Mouse (Mus musculus): Measurements from ENCODE around the gene Crip1. TPM values are rescaled to one million over a fixed set of nuclear protein-coding genes. Genes with fewer than 3 reads are reported as not detected.

Gene Crip1
- total RNA-seq, 2 experiments from 2014 or later: 9.2 to 19.5 TPM

DNA sequence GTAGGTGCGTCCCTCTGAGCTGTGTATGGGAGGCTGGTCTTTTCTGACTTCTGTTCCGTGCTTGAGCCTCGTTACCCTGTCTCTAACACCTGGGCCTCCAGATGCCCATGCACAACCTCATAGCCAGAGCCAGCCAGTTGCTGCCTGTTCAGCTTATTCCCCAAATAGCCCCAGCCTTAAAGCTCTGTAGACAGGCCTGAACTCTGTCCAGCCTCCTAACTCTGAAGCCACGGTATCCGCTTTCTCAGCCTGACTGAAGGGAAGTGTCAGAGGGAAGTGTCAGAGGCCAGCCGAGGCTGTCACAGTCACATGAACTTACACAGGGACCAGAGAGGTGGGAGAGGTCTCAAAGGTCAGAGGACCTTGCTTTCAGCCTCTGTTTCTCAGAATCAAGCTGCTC lies 21.4 kb upstream of the Crip1 start:
- DNase-seq (ENCODE audit: low spot score in 2 of 2): no peak

DNA sequence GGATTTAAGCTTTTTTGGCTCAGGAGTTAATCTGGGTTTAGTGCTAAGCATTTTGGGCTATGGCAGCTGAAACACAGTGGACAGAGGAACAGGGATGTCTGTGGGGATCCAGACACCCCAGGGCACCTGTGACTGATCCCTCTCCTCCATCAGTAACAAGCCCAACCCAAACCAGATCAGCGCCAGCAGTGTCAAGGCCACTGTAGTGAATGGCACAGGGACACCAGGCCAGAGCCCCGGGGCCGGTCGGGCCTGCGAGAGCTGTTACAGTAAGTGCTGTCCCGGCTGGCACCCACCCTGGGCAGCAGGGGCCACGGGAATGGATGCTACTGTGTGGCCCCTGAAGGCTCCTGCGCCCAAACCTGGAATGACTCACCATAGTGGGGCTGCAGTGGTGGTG lies 15.4 kb upstream of the Crip1 start:
- no peak for DNase-seq (ENCODE audit: low spot score in 2 of 2)

DNA sequence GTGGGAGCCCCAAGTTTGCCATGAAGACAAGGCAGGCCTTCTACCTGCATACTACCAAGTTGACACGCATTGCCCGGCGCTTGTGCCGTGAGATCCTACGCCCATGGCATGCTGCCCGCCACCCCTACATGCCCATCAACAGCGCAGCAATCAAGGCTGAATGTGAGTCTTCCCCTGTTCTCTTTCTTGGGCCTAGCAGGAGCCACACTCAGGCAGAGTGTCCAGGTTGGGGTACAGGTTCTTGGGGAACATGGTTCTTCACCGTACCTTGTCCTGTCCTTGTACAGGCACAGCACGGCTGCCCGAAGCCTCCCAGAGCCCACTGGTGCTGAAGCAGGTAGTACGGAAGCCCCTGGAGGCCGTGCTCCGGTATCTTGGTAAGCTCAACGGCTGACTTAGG lies 14.5 kb upstream of the Crip1 start:
- no peak for DNase-seq (ENCODE audit: low spot score in 2 of 2)

DNA sequence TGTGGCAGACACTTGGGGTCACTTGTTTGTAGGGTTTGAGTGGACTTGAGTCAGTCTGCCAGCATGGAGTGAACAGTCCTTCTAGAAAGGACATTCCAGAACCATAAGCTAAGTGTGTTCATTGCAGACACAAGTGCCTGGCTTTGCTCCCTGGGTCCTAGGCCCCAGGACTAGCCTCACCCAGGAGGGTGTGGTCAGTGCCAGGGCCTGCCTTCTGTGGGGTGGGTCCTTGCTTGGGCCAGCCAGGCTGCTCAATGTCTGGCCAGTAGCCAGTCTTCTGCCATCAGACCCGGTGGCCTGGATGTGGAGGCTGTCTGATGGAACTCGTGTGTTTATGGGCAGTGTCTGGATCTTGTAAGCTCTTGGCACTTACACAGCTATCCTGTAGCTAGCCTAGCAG lies 13.5 kb upstream of the Crip1 start:
- DNase-seq (ENCODE audit: low spot score in 2 of 2): no peak

DNA sequence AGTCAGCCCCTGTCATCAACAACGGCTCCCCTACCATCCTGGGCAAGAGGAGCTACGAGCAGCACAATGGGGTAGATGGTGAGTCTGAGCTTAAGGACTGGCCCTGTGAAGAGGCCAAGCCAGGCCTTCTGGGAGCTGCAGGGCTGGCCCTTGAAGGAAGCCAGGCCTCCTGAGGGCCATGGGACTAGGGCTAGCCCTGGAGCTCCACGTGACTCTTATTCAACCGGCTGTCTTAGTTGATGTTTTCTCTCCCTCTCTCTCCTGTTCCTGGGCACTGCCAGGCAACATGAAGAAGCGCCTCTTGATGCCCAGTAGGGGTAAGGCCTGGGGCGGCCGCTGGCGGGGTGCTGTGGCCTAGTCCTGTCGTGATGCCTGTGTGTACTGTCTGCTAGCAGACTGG lies 12.9 kb upstream of the Crip1 start:
- no peak for DNase-seq (ENCODE audit: low spot score in 2 of 2)

DNA sequence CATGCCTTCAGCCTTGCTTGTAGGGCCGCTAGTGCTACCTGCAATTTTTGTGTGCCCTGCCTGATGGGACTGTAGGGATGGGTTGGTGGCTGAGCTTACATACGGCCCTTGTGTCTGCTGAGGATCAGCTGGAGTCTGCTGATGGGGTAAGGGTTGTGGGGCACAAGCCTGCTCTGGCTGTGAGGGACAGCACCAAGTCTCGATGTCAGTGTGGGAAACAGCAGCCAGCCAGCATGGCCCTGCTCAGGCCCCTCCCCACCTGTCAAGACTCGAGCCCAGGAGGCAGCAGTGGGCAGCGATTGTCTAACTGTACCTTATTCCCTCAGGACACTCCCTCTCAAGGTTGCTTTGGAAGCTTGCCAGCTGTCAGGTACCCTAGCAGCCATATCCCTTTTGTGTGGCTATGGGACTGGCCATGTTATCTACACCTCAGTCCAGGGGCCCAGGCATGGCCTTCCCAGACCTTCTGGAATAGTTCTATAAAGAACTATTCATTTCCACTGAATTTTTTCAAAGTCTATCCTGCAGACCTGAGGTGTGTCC lies 12.2 kb upstream of the Crip1 start:
- DNase-seq (ENCODE audit: low spot score in 2 of 2): no peak

DNA sequence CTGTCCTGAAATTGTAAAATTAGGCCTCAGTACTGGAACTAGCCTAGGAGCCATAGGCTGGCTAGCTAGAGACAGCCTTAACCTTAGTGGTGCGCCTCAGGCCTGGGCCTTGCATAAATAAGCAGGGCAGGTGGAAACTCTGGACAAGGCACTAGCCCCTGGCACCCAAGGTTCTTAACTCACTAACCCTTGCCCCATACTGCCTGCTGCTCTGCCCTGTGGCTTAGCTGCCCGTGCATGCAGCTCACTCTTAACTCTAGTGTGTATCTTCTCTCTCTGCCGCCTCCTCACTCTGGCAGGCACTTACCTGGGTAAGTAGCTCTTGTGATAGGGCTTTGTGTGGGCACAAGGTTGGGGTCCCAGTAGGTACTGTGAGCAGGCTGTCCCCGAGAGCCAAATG lies 11.6 kb upstream of the Crip1 start:
- DNase-seq (ENCODE audit: low spot score in 2 of 2): no peak

DNA sequence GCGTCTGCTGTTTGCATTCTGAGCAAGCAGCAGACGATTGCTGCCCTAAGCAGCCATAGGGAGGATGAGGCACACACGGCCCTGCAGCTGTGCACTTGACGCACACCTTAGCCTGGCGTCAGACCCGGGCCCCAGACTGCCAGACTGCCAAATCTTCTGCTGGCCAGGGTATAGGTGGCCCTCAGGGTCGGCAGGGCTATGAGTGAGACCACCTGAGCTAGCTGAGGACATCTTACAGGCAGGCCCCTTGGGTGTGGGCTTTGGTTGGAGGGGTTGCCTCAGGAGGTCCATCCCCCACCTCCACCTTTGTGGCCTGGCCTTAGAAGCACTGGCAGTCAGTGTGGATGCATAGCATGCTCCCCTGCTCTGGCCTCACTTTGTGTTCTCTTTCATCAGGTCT lies 10.7 kb upstream of the Crip1 start:
- DNase-seq (ENCODE audit: low spot score in 2 of 2): no peak

DNA sequence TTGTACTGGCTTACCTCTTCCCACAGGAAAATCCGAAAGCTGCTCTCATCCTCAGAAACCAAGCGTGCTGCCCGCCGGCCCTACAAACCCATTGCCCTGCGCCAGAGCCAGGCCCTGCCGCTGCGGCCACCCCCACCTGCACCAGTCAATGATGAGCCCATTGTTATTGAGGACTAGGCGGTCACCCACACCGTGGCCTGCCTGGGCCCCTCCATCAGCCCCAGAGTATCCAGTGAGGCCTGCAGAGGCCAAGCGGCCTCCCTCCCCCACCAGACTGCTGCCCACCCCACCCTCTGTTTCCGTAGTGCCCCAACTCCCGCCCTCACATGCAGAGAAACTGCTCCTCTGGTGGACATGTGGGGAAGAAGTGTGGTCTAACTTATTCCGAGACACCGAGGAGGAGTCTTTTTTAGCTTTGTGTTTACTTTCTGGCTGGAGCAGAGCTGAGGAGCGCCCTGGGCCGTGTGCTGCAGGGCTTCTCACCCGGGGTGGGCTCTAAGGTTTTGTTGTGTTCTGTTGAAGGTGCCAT lies 9.6 kb upstream of the Crip1 start:
- DNase-seq (ENCODE audit: low spot score in 2 of 2): no peak

DNA sequence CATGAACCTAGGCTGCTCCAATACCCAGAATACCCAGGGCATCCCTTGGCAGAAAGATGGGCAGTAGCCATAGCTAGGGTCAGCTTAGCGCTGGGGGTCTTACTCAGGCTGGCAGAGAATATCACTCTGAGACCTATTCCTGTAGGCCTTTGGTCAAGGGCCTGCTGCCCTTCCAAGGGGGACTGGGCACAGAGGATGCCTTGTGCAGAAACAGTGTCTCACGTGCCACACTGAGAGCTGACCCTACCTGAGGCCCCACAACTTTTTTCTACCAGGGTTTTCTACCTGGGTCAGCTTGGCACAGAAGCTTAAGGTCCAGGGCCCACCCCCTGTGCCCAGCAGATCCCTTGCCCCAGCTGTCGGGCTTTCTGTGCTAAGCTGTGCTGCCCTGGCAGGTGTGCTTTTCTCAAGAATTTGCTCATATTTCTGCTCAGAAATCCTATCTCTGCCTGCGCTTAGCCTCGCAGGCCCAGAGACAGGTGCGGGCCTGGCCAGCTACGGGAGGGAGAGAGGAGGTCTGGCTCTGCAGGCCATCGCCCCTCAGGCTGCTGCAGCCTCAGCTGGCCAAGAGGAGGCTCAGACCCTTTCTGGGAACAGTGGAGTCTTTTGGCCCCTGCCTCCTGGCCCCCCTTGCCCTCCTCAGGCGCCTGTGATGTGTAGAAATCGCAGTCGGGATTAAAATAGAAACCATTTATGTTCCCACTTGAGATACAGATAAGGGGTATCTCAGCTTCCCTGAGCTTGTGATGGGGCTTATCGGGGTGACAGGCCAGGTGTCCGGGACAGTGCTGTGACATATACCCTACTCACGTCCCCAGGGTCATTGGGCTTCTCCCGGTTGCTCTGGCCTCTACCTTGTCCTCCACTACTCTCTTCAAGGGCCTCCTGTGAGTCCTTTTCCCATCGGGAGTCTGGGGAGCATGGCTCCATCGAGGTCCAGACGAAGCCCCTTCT lies 8.6 kb upstream of the Crip1 start:
- DNase-seq (ENCODE audit: low spot score in 2 of 2): no peak

DNA sequence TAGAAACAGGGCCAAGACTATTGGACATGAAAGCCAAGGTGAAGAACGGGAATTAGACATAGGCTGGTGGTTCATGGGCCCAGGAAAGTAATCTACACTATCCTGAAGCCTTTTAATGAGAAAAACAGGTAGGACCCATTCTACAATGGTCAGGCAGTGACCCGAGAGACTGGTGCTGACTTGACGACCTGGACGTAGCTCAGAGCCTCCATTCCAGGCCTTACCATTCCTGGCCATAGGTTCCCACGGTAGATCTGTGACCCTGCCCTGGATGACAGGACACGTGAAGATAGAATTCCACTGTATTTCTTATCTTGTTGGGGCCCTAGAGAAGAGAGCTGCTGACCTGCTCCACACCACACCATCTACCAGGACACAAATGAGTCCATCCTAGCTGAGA lies 7.8 kb upstream of the Crip1 start:
- no peak for DNase-seq (ENCODE audit: low spot score in 2 of 2)

DNA sequence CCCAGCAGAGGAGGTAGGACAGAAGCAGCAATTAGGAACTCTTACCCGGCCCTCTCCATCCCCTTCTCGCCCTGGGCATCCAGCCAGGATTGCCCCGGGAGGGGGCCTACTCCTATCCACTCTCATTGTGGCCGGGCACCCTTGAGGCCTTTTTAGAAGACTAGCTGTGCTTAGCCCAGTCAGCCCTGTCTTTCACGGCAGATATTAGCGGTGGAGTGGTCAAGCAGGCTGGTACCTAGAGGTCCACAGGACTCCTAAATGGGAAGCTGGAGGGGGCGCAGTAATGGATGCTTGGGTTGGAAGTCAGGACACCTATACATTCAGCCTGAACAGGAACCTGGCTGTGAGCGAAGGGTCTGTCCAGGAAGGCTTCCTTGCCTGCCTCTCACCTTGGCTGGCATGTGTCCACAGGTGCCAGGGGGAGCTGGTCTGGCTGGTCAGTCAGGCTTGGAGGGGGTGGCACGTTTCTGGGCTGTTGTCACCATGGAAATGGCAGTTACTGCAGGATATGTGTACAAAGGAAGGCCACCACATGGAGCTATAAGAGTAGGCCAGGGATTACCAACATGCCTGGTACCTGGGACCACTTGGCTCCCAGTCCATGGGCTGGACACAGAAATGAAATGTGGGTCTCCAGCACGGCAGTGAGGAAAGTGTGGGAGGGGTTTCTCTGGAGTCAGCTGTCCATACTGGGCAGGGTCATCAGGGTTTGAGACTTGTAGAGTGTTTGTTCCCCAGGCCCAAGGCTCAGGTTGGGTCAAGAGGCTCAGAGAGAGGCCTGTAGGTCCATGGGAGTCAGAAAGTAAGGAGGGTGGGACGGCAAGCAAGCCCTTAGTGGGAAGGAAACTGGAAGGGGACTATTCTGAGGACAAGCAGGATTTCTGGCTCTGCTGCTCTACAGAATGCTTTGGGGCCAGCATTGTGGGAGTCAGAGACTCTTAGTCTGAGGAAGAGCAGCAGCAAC lies 6.9 kb upstream of the Crip1 start:
- no peak for DNase-seq (ENCODE audit: low spot score in 2 of 2)

DNA sequence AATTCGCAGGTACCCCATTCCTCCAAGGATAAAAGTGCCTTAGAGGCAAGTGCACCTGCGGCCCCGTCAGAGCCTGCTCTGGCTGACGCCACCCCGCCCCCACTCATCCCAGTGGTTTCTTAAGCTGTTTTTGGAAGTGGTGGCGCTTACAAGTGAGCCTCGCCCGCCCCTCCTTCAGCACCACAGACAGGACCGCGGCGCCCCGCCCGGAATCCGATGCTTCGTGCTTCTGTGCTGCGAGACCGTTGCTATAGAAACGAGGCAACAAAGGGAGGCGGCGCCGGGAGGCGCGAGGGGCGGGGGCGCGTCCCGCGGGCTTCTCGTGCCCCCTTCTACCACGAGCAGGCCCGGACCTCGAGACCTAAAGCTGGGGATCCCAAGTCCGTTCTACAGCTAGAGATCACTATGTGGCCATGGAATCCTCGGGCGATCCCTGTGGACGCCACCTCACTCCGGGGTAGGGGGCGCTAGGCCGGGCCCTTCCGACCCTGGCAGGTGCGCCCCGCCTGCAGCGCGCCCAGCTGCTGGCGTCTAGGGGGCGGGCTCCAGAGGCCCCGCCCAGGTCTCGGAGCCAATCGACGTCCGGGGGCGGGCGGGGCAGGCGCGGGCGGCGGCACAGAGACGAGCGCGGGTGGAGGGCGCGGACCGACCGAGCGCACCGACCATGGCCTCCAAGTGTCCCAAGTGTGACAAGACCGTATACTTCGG lies 6.1 kb upstream of the Crip1 start, which contains the start of gene Crip2:
TSS of gene Crip2 (plus strand) at position 329 of the 708 bp plus-strand sequence.
- DNase-seq (ENCODE audit: low spot score in 2 of 2): peak; percentile 92 to 93

DNA sequence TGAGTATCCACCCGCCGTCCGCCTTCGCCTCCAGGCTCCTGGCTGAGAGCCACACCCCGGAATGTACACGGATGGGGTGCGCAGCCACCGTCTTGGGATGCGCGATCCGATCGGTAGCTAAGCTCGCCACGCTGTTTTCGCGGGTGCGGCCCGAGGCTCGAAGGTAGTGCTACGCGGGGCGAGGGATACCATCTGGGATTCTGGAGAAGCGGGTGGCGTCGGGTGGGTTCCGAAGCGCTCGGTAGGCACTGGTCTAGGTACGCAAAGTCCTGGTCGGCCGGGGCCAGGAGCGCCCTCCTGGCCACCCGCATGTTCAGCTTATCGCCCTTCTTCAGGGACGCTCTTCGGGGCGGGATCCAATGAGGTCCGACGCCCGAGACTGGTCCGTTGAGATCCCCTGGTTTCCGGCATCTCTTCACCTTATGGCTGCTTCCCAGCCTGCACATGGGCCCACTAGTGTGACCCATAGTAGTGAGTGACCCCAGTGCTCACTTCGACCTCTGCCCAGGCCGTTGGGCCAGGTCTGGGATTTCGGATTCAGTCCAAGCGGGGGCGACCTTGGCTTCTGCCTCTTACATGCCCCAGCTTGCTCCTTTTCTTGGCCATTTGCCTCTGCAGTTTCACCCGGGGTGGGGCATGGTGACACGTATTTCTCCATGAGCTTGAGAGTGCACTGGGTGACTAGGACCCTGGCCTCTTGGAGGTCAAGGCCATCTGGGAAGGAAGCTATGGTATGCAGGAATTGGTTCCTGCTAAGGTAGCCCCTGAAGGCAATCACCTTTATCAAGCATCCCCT lies 5.3 kb upstream of the Crip1 start:
- peak in 1 of 2 experiments; percentile 62 for DNase-seq (ENCODE audit: low spot score in 2 of 2)

DNA sequence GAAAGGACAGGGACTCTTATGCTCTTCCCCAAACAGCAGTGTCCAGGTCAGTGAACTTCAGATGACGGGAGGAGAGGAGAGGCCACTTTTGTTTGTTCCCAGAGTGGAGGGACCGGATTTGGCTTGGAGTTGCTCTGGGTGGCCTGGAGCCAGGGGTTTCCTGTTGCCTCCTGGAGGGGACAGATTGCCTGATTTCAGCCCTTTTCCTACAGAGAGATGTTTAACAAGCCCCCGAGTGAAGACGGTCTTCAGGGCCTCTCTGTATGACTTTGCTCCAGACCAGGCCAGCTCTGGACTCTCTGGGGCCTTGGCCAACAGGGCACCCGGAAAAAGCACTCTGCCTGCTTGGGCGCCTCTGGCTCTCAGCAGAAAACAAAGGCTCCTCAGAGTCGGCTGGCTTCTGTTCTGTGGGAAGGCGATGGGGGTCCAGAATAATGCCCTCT lies 4.6 kb upstream of the Crip1 start:
- peak in 1 of 2 experiments; percentile 57 for DNase-seq (ENCODE audit: low spot score in 2 of 2)

DNA sequence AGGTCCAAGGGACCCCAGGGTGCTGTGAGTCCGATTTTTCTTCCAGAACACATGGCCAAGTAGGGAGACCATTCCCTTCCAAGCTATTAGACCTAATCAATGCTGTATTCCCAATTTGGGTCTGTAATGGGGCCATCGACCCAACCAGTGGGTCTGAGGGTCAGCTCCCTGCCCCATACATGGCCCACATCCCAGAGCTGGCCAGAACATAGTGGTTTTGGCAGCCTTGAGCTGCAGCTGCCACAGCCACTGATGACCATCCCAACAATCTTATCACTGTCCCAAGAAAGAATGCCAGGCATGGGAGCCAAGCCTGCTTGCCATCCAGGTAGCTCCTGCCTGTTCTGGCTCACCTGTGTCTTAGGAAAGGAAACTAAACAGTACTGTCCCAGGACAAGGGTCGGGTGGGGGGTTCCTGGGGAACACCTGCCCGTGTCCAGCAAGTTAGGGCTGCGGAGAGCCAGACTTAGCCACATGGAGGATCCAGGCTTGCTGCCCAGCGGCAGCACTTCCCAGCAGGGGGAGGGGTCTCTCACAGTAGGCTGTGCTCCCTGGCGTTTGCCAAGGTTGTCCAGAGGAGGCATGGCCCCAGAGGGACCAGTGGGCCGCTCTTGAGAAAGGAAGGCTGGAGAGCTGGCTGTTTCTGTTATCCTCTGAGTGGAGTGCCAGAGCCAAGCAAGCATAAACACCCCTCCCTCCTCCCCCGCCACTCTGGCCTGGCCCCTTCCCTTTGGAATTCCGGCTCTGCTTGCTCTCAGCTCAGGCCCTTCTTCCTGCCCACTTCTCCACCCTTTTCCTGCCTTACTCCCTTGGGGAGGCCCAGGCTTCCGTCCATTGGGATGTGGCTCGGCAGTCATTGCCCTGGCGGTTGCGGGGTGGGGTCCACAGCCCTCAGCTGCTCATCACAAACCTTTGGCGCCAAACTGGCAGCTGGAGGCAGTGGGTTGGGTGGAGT lies 3.8 kb upstream of the Crip1 start:
- peak; percentile 65 to 81 for DNase-seq (ENCODE audit: low spot score in 2 of 2)

DNA sequence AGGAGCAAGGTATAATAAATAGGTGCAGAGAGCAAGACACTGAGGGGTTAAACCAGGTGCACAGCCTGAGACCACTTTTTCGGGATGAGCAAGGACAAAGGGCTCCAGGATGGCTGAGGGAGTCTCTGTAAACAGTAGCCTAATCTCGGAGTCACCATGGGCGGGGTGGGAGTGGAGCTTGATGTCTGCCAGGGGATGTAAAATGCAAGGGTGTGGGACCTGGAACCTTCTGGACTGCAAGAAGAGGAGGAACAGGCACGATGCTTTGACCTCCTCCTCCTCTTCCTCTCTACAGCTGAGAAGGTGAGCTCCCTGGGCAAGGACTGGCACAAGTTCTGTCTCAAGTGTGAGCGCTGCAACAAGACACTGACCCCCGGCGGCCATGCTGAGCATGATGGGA lies 3.0 kb upstream of the Crip1 start:
- no peak for DNase-seq (ENCODE audit: low spot score in 2 of 2)

DNA sequence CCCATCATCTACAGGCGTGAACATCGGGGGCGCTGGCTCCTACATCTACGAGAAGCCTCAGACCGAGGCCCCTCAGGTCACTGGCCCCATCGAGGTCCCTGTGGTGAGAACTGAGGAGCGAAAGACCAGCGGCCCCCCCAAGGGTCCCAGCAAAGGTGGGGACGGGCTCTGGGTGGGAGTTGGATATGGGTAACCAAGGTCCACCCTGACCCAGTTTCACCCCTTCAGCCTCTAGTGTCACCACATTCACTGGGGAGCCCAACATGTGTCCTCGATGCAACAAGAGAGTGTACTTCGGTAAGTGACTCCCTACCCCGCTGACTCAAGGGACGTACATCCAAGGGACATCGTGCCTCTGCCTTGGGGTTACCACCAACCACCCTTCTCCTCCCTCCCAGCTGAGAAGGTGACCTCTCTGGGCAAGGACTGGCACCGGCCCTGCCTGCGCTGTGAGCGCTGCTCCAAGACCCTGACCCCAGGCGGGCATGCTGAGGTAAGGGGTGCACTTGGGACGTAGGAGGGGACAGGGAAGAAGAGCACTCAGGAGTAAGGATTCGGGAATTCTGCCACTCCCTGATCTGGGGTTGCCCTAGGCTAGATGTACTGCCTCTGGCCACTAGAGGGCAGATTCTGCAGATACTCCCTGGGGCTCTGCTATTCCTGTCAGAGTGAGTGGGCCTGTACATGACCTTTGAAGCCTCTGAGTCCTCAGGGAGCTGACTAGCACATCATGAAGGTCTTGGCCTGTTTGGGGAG lies 1.9 kb upstream of the Crip1 start:
- no peak for DNase-seq (ENCODE audit: low spot score in 2 of 2)

All from layer of hippocampus, postnatal 14 days (tissue).